Mouse (Mus musculus) lung, postnatal 0 days (tissue): ENCODE measurements around the gene Slc25a23.
A peak's percentile ranks its signal among the peaks of the same experiment; 100 is the strongest.

Experiments
- CTCF ChIP-seq: IDR thresholded peaks from 2 replicates; pipeline ENCODE4 v1.5.1; 2016; ENCODE audit warnings: antibody characterized with exemption, mild to moderate bottlenecking
- EP300 ChIP-seq: IDR thresholded peaks from 2 replicates; pipeline ENCODE4 v1.6.1; 2016; ENCODE audit warnings: antibody characterized with exemption, mild to moderate bottlenecking, control low read depth

DNA sequence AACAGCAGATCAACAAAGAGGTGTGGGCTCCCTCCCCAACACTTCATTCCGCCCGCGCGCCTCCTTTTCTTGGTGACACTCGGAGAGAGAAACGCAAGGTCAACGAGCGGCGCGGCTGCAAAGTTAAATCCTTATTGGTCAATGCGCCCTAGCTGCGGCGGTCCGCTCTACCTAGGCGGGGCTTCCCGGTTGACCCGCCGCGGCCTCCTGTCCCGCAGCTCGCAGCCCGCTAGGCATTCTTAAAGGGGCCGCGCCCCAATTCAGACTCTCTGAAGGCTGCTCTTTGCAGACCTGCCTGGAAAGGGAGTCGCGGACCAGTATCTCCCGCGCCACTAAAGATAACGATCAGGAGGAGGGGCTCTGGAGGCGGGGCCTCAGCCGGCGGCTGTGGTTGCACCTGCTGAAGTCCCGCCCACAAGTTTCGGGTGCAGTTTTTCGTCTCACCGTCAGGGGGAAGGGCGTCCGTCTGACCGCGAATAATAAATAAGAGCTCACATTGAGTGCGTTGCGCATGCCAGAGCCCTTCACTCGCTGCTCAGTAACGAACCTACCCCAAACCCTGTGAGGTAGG lies 653 bp upstream of the Slc25a23 start:
- peak; percentile 44; the same call in 1 of the 2 replicates for TF ChIP-seq EP300
- TF ChIP-seq CTCF = peak; percentile 77
